Mouse (Mus musculus) left cerebral cortex, adult 9 months (tissue): ENCODE data around the gene Spem2.

Experiments
- DNase-seq, 2 experiments: peaks; one replicate each; pipeline ENCODE4 v3.0.0; 2022; ENCODE audit warnings: low spot score in 2 of 2

Gene Spem2

GRCm38 (mm10) chr11:69799394-69800137, 18.7 kb downstream of the Spem2 start:
- DNase-seq, result no peak

GRCm38 (mm10) chr11:69797924-69798323, 20.3 kb downstream of the Spem2 start:
- no peak for DNase-seq

DNA sequence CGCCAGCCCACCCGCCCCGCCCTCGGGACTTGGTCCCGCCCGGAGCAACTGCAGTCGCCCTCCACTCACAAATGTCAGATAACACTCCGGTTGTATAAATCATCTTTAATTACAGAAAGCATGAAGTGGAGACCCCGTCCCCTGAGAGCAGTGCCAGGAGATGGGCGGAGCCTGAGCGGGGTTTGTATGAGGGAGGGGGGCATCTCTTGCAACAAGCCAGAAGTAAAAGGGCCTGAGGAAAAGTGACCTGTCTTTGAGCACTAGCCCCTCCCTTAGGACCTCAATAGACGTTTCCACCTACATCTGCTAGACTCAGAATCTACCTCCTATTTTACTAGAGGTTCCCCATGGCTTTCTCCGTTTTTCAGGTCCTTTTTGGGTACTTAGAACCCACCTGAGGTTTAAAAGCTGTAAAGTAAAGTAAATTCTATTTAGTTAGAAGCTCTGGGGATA, 22.3 kb downstream of the Spem2 start:
- no peak for DNase-seq

DNA sequence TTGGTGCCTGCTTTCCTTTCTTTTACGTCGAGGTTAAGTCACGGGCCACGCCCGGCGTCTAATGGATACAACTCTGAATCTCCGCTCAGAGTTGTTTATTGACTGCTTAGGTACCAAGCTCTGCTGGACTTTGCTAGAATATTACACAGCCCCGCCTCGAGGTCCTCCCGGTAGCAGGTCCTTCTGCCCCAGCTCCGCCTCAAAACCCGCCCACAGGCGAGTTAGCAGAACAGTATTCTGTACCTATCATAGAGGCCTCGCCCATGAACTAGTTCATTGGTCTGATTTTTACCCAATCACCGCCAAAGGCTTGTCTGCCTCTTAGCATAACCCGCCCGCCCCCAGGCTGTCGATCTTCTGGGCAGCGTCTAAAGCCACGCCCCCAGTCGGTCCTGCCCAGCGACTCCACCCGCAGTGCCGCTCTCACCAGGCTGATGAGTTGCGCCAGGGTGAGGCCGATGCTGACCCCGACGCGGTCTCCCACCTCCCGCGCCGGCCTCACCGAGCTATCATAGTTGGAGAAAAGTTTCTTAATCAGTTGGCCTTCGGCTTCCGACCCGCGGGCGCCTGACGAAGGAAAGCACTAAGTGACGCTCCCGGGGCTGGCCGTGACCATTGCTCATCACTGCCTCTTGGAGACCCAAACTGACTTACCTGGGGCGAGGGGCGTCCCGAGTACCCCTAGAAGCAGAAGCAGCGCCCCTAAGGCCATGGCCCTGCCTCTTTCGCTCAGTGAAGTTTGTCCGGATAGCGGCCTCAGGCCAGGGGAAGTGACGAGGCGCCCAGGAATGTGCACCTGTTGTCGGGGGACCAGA, 22.9 kb downstream of the Spem2 start, which contains the start of gene Chrnb1:
Gene Chrnb1, minus strand, starts transcription at position 776 of the 815 bp plus-strand sequence.
- DNase-seq, result peak; percentile 86 to 92

DNA sequence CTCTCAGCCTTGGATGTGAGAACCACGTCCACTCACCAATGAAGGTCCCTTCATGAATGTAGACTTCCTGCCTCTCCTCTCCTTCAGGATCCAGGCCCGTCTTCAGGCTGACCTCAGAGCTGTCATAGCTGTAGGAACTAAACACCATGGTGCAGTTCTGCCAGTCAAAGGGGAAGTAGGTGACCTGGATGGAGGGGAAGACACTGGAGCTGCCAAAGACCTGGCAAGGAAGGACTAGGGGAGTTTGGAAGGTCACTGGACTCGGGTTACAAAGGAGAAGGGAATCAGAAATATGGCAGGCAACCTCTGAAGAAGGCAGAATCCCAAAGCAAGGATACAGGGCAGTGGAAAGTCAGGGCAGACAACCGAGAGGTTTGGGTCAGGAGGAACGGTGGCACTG, 24.8 kb downstream of the Spem2 start:
- no peak for DNase-seq

- no peak for DNase-seq
Observed at GRCm38 (mm10) chr11:69791420-69791819, 26.8 kb downstream of the Spem2 start.

DNA sequence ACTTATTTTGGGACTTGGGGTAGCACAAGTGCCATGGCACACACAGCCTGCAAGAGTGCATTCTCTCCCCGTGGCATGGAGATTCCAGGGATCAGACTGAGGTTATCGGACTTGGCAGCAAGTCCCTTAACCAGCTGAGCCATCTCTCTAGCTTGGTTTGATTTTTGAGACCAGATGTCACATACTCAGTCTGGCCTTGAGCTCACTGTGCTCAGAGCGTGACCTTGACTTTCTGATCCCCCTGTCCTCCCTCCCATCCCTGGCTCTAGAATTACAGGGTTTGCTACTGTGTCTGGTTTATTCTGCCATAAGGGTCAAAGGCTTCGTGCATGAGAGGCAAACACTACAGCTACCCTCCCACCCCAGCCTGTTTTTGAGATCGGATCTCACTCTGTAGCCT, 28.8 kb downstream of the Spem2 start:
- DNase-seq, result no peak

DNA sequence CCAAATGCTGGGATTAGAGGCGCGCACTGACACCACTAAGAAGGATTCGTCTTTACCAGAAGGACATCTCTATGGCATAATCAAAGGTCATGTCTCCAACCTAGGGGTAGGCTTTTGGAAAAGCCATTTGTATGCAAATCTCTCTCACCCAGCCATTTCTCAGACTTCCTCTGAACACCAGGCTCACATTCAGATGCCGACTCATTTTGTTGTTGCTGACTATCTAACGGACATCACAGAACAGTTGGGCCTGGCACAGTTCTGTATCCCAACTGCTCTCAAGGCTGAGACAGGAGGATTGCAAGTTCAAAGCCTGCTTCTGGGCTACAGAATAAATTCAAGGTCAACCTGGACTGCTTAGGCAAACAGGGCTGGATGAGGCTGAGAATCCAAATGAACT, 31.0 kb downstream of the Spem2 start:
- no peak for DNase-seq

DNA sequence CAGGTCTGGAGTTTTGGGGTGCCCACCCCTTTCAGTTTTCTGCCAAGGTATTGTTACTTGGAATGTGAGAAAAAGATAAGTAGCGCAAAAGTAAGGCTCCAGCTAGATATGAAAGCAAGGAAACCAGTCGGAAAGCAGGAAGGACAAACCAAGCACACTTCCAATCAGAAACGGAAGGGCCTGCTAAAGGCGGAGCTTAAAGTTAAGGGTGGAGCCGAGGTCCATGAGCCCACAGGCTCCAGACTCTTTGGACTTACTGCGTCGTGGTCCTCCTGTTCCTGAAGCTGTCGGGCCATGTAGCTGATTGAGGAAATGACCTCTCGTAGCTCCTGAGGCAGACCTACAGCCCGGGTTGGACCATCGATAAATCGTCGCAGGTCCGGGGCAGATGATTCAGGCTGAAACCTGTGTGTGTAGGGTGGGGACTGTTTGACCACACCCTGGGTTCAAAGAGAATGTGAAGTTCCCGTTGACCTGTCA, 33.4 kb downstream of the Spem2 start:
- DNase-seq, result no peak

- no peak for DNase-seq
Observed at GRCm38 (mm10) chr11:69781828-69782227, 36.4 kb downstream of the Spem2 start.

GRCm38 (mm10) chr11:69778985-69779384, 39.3 kb downstream of the Spem2 start:
- no peak for DNase-seq

- no peak for DNase-seq
Observed at GRCm38 (mm10) chr11:69778258-69778982, 39.8 kb downstream of the Spem2 start.

- no peak for DNase-seq
Observed at GRCm38 (mm10) chr11:69777504-69778257, 40.6 kb downstream of the Spem2 start.

DNA sequence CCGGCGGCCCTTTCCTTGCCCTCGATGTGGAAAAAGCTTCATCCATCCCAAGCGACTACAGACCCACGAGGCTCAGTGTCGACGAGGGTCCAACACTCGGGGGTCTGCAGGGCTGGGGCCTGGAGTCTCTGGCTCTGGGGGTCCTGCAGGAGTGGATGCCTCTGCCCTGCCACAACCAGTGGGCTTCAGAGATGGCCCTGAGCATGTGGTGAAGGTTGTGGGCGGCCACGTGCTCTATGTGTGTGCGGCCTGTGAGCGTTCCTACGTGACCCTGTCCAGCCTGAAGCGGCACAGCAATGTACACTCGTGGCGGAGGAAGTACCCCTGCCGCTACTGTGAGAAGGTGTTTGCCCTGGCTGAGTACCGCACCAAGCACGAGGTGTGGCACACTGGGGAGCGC, 41.8 kb downstream of the Spem2 start:
- DNase-seq, result no peak

GRCm38 (mm10) chr11:69775716-69776115, 42.5 kb downstream of the Spem2 start:
- DNase-seq, result no peak

GRCm38 (mm10) chr11:69774961-69775360, 43.3 kb downstream of the Spem2 start:
- DNase-seq, result no peak

GRCm38 (mm10) chr11:69767625-69767909, 50.7 kb downstream of the Spem2 start:
- DNase-seq, result no peak

DNA sequence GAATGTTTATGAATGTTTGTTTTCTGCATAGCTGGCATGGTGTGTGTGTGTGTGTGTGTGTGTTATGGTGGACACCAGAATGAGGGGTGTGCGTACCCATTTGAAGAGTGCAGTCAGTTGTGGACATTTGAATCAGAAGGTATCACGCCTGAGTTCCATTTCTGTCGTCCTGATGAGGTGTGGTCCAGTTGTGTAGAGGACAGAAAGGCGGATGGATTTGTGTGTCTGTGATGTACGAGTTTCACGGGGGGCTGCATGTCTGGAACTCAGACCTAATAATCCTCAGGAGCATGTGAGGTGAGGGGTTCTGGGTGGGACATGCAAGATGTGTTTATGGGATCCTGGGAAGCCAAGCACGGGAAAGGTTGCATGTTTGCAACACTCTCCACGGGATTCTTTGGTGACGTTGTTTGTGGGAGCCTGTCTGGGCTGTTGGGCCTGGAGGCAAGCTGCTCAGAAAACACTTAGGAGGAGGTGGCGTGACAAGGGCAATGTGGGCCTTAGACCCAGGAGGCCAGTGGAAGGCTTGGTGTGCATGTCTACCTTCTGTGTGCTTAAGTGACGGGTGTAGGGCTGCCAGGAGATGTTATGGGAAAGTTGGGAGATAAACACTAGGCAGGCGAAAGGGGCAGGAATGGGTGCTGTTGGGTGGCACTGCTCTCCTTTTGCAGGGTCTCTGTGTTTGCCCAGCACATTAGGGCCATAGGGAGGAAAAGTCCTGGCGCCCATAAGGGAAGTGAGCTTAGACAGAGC, 51.2 kb downstream of the Spem2 start:
- no peak for DNase-seq
